Mouse (Mus musculus) limb, embryonic 12.5 days (tissue): ENCODE results near the gene Ep300. TPM values are rescaled to one million over a fixed set of nuclear protein-coding genes. Genes with fewer than 3 reads are reported as not detected.

Source experiments
- microRNA-seq: library from miRNA; unstranded; fragments of <30 nt; microRNA quantifications from one replicate; pipeline ENCODE4, GENCODE M21; 2017
- polyA plus RNA-seq: library from polyadenylated mRNA; unstranded; fragments of >200 nt; fragmentation: Nextera tagmentation; extraction: Ambion mirVana; gene quantifications from 2 replicates; pipeline ENCODE4 v1.2.1, GENCODE M21; 2016

The Ep300 gene
- polyA plus RNA-seq, 1 experiment from 2014 or later: 16.0 TPM

Small RNAs within 50 kb of the gene (microRNA-seq; reads per million reads assigned to microRNA genes)
- gene Gm23880: not detected

Other genes starting within 250 kb of the Ep300 start
- gene Slc25a17, start 224.5 kb upstream of the Ep300 start, polyA plus RNA-seq: 109 and 111 TPM in 2 replicates
- gene St13, start 185.3 kb upstream of the Ep300 start, polyA plus RNA-seq: 200 and 207 TPM in 2 replicates
- gene Xpnpep3, start 185.2 kb upstream of the Ep300 start, polyA plus RNA-seq: 11.6 and 13.2 TPM in 2 replicates
- gene Dnajb7, start 177.1 kb upstream of the Ep300 start, polyA plus RNA-seq: 2.8 and 3.4 TPM in 2 replicates
- 559 TPM in 2 replicates for gene Rbx1, start 119.1 kb upstream of the Ep300 start, polyA plus RNA-seq
- gene L3mbtl2, start 78.5 kb downstream of the Ep300 start, polyA plus RNA-seq: 25.5 and 25.6 TPM in 2 replicates
- 10.4 and 11.1 TPM in 2 replicates for gene Chadl, start 111.9 kb downstream of the Ep300 start, polyA plus RNA-seq
- gene Zc3h7b, start 159.7 kb downstream of the Ep300 start, polyA plus RNA-seq: 42.0 and 46.4 TPM in 2 replicates
- 121 and 125 TPM in 2 replicates for gene Rangap1, start 160.2 kb downstream of the Ep300 start, polyA plus RNA-seq
- gene Tef, start 217.1 kb downstream of the Ep300 start, polyA plus RNA-seq: 26.1 and 27.2 TPM in 2 replicates